Mouse (Mus musculus) spleen, postnatal 36 days (tissue): ENCODE results near the gene Zfp710.

Experiments used
- DNase-seq, 2 experiments: peaks; one replicate each; pipeline ENCODE4 v3.0.0; 2022; ENCODE audit warnings: low spot score in 2 of 2, mixed read lengths in 1 of 2

Gene Zfp710

GRCm38 (mm10) chr7:80057002-80057691, 32.5 kb downstream of the Zfp710 start:
- DNase-seq, result no peak

GRCm38 (mm10) chr7:80057781-80058180, 33.2 kb downstream of the Zfp710 start:
- no peak for DNase-seq

- DNase-seq, result no peak
These were observed 33.9 kb downstream of the Zfp710 start for GRCm38 (mm10) chr7:80058405-80059063.

DNA sequence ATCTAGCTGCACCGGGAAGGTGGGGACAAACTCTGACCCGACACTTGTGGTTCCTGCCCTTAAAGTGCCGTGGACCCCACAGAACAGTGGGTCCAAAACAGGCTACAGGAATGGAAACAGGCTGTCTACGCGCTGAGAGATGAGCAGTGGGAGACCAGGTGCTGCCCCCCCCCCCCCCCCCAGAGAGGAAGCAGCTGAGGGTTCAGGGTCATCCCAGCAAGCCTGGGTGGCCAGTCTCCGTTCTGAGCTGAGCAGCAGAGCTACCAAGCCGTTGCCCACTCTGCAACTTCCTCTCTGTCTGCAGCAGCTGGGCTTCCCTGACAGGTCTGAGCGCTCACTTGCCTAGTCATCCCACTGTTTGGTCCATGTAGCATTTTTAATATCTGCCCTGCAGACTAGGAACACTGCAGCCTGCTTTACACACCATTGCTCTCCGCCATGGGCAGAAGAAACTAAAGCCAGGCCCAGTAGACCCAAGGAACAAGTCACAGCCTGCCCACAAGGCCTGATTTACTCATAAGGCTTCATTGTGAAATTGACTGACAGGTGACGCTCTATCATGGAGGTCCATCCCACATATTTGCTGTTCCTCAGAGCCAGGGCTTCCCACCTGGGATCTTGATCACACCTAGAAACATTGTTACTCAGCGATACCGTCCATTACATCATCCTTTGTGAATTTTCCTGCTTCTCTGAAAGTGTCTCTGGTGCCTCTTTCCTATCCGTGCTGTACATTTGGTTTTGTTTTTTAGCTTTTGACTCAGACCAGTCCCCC, 34.6 kb downstream of the Zfp710 start:
- DNase-seq, result no peak

DNA sequence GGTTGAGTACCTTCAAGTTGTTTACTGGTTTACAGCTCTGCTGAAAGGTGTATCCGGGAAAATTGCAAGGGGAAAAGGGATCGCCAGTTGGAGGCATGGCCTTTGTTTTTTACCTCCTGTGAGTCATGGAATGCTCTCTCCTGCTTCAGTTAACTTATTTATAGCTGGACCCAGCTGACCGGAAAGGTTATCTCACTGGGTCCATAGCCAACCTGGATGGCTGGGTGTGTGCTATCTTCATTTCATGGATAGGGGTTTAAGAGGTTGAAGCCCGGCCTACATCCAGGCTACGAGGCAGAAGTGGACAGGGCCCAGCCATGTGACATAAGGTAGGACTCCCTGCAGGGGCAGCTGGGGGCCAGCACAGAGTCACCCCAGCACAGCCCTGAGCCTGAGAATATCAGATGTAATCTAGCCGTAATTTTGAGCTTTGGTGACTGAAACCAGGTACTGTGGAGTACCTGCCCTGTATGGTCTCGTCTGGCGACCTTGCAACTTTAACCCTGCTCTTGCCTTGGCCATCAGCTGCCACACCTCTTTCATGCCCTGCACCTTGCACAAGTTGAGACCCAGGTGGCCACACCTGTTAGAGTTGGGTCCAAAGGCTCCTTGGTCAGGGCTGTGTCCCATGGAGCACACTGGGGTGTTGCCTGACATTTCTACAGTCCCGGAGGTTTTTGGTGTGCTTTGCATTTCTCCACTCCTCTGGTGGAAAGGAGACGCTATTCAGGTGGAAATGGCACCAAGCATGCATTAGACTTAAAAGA, 35.6 kb downstream of the Zfp710 start:
- no peak for DNase-seq

- DNase-seq, result no peak
These were observed 37.6 kb downstream of the Zfp710 start for GRCm38 (mm10) chr7:80062083-80062826.

DNA sequence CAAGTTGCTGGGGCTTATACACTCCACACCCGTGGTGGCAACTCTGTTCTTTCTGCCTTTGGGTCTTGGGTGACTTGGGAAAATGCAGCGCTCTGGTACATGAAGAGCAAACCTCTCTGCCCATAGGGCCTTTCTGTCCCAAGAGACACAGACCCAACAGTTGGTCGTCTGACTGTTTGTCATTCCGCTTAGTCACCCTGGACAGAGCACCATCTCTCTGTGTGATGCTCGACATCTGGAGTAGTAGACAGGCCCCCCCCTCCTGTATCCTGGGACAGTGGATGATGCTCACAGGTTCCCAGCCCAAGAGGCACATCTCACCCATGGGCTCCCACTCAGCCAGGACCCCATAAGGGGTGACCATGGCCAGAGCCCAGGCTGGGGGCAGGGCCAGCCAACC, 38.6 kb downstream of the Zfp710 start:
- DNase-seq, result no peak

DNA sequence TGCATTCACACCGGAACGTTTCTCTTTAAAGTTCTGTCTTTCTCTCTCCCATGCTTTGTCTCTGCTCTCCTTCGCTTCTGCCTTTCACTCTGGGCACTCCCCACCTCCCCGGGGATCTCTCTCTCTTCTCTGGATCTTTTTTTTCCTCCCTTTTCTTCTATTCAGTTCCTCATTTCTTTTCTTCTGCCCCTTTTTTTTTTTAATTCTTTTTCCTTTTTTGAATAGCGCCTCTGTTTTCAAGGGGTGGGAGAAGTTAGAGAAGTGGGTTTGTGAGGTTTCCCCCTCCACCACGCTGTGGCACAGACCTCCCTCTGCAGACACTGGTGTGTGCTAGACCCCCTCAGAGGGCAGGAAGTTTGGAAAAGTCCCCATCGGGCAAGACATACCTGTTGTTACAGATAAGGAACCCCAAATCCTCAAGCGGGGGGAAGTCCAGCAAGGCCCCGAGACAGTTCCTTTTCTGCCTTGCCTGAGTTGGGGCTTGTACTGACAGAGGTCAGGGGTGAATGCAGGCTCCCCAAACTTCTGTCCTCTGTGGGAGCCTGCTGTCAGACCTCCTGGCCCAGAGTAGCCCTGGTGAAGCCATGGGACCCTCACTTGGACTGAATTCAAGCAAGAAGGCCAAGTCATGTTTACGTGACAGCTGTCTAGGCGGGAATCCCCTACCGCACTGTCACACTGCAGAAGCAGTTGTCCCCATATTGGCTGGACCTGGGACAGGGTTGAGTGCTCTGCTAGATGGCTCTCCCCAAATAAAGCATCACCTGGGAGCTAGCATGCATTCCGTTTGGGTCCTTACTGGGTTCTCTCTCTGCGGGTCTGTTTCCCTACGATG, 39.5 kb downstream of the Zfp710 start:
- peak; percentile 42 to 46 for DNase-seq

- no peak for DNase-seq
These were observed 40.6 kb downstream of the Zfp710 start for GRCm38 (mm10) chr7:80065250-80065649.

- DNase-seq, result no peak
These were observed 42.3 kb downstream of the Zfp710 start for GRCm38 (mm10) chr7:80066675-80067455.

DNA sequence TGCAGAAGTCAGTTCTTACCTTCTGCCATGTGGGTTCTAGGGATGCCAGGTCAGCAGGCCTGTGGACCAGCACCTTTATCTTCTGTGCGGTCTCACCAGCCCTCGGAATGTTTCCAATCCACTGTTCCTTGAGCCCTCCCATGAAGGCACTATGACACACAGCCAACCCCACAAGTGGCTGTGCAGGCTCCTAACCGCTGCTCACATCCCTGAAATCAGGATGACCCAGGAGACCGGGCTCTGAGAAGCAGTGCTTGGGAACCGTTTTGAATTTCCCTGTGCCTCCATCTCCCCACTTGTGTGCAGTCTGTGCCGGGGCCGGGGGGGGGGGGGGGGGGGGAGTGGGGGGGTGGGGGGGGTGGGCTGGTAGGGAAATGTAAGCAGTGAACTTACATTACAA, 43.7 kb downstream of the Zfp710 start:
- no peak for DNase-seq

GRCm38 (mm10) chr7:80069615-80070327, 45.2 kb downstream of the Zfp710 start:
- DNase-seq, result no peak

- no peak for DNase-seq
These were observed 46.6 kb downstream of the Zfp710 start for GRCm38 (mm10) chr7:80071209-80071608.

DNA sequence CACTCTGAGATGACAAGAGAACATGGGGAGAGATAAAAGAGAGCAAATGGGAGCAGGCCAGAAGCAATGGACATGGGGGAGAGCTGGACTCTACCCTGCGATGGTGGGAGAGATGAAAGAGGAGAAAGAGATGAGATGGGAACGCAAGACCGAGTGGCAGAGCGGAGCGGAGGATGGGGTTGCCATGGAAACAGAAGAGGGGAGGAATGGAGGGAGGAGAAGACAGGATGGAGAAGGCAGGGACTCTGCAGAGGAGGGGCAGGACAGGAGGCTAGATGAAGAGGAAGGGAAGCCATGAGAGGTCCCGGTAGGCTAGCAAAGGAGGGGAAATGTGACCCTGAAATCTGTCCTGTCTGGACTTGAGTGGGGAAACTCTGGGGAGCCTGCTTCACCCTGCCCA, 47.7 kb downstream of the Zfp710 start:
- no peak for DNase-seq

- no peak for DNase-seq
These were observed 48.9 kb downstream of the Zfp710 start for GRCm38 (mm10) chr7:80073506-80073905.

GRCm38 (mm10) chr7:80074921-80075441, 50.4 kb downstream of the Zfp710 start:
- peak; percentile 85 to 89 for DNase-seq

GRCm38 (mm10) chr7:80075946-80076583, 51.5 kb downstream of the Zfp710 start:
- no peak for DNase-seq
